Mouse (Mus musculus) bone marrow macrophage, adult 2 months (primary cell): ENCODE results near the gene Eda. TPM values are rescaled to one million over a fixed set of nuclear protein-coding genes. Genes with fewer than 3 reads are reported as not detected.

Experiments used
- H3K27ac ChIP-seq: 2 replicates; pipeline ENCODE4 v1.5.1; 2012; ENCODE audit warnings: low read depth, low read length; ENCODE audit not compliant: insufficient read depth
- H3K4me1 ChIP-seq: 2 replicates; pipeline ENCODE4 v1.6.1; 2012; ENCODE audit warnings: low read length; ENCODE audit not compliant: control insufficient read depth, insufficient read depth
- H3K4me3 ChIP-seq: 2 replicates; pipeline ENCODE4 v1.5.1; 2012; ENCODE audit warnings: mild to moderate bottlenecking, low read length, moderate library complexity; ENCODE audit not compliant: insufficient read depth
- CTCF ChIP-seq: IDR thresholded peaks from 2 replicates; pipeline ENCODE4 v1.5.1; 2012; ENCODE audit warnings: low read depth, mild to moderate bottlenecking, low read length, moderate library complexity
- POLR2A ChIP-seq: IDR thresholded peaks from 2 replicates; pipeline ENCODE4 v1.6.1; 2012; ENCODE audit warnings: mild to moderate bottlenecking, low read depth, low read length, borderline replicate concordance
- polyA plus RNA-seq: library from polyadenylated mRNA; stranded (reverse); fragments of >200 nt; gene quantifications from 2 replicates; pipeline ENCODE4 v1.2.4, GENCODE M21; 2012; ENCODE audit not compliant: missing spikeins, insufficient read depth, insufficient read length

The Eda gene
- not detected in 2 replicates for polyA plus RNA-seq

- H3K27ac ChIP-seq: no peak within 1 kb of the TSS
- TF ChIP-seq POLR2A (no peak), CTCF (no peak)
- peak within 1 kb of the TSS; percentile 14; the same call in 1 of the 2 replicates for H3K4me3 ChIP-seq
- no peaks in the 10 kb centered on the region for H3K4me1 ChIP-seq
Observed at GRCm38 (mm10) chrX:99975250-99975984, at the start of gene Eda. Gene Eda (plus strand): TSS chrX:99975606.

- TF ChIP-seq POLR2A (no peak), CTCF (no peak)
- Histone ChIP-seq H3K4me1 (no peaks in the 10 kb centered on the region), H3K4me3 (no peak overlapping the region), H3K27ac (no peak overlapping the region)
Observed at GRCm38 (mm10) chrX:99961002-99961401, 14.4 kb upstream of the Eda start.

- no peak for TF ChIP-seq CTCF
- TF ChIP-seq POLR2A: no peak
- Histone ChIP-seq H3K27ac (no peak overlapping the region), H3K4me3 (no peak overlapping the region), H3K4me1 (no peaks in the 10 kb centered on the region)
Observed at GRCm38 (mm10) chrX:99970111-99970510, 5.3 kb upstream of the Eda start.

GRCm38 (mm10) chrX:99974381-99974780, 1.0 kb upstream of the Eda start:
- Histone ChIP-seq H3K27ac (no peak overlapping the region), H3K4me1 (no peaks in the 10 kb centered on the region), H3K4me3 (no peak overlapping the region)
- TF ChIP-seq POLR2A: no peak
- no peak for TF ChIP-seq CTCF

GRCm38 (mm10) chrX:99974803-99975202, 603 bp upstream of the Eda start:
- Histone ChIP-seq H3K4me3 (no peak overlapping the region), H3K4me1 (no peaks in the 10 kb centered on the region), H3K27ac (no peak overlapping the region)
- no peak for TF ChIP-seq POLR2A
- no peak for TF ChIP-seq CTCF

- no peaks in the 10 kb centered on the region for H3K4me1 ChIP-seq
- no peak overlapping the region for H3K4me3 ChIP-seq
- TF ChIP-seq POLR2A (no peak), CTCF (no peak)
Observed at GRCm38 (mm10) chrX:99975985-99976924, 849 bp downstream of the Eda start.

GRCm38 (mm10) chrX:99978354-99978753, 2.9 kb downstream of the Eda start:
- H3K4me3 ChIP-seq: no peak overlapping the region
- H3K27ac ChIP-seq: no peak overlapping the region
- no peak for TF ChIP-seq POLR2A
- TF ChIP-seq CTCF: no peak
- no peaks in the 10 kb centered on the region for H3K4me1 ChIP-seq

More at GRCm38 (mm10) chrX:99975985-99976924, 849 bp downstream of the Eda start:
- no peak overlapping the region for H3K27ac ChIP-seq

GRCm38 (mm10) chrX:99993434-99993833, 18.0 kb downstream of the Eda start:
- TF ChIP-seq CTCF (no peak), POLR2A (no peak)
- H3K27ac ChIP-seq: no peak overlapping the region
- H3K4me1 ChIP-seq: no peaks in the 10 kb centered on the region
- H3K4me3 ChIP-seq: no peak overlapping the region

GRCm38 (mm10) chrX:99999342-99999741, 23.9 kb downstream of the Eda start:
- no peak overlapping the region for H3K27ac ChIP-seq
- TF ChIP-seq CTCF (no peak), POLR2A (no peak)
- no peak overlapping the region for H3K4me3 ChIP-seq
- H3K4me1 ChIP-seq: no peaks in the 10 kb centered on the region
